Mouse (Mus musculus) olfactory bulb, adult 2 months (tissue): Measurements from ENCODE around the gene Sorbs2.

Experiments
- CTCF ChIP-seq: fragments of 200-500 bp; IDR thresholded peaks from 2 replicates; pipeline ENCODE4 v1.5.1; 2012; ENCODE audit warnings: low read depth, mild to moderate bottlenecking, low read length, moderate library complexity; ENCODE audit not compliant: insufficient read depth
- POLR2A ChIP-seq: fragments of 200-500 bp; IDR thresholded peaks from 2 replicates; pipeline ENCODE4 v1.6.1; 2012; ENCODE audit warnings: mild to moderate bottlenecking, low read depth, low read length, moderate library complexity; ENCODE audit not compliant: insufficient read depth

DNA sequence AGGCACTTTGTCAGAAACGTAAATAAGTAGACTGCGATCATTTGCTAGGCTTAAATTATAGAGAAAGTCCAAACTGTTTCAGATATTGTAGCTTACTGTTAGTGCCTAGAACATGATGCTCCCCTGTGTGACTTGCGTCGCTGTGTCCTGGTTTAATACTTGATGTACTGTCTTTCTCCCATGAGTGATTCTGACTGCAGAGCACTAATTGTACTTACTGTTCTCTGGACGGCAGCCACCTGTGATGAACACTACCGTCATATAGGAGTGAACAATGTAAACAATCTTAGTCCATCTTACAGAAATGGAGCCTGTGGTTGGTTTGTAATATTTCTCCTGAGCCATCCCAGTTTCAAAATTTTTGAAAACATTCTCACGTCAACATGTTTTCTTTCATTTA, 248.4 kb downstream of the Sorbs2 start:
- no peak for TF ChIP-seq POLR2A
- TF ChIP-seq CTCF: no peak
